Mouse (Mus musculus) ES-Bruce4 (cell line): ENCODE measurements around the gene Palm2.

Source experiments
- CTCF ChIP-seq: IDR thresholded peaks from one replicate; pipeline ENCODE4 v1.8.1; 2011; ENCODE audit warnings: low read depth, low read length
- POLR2A ChIP-seq: IDR thresholded peaks from one replicate; pipeline ENCODE4 v1.8.1; 2011; ENCODE audit warnings: low read length; ENCODE audit not compliant: insufficient read depth

DNA sequence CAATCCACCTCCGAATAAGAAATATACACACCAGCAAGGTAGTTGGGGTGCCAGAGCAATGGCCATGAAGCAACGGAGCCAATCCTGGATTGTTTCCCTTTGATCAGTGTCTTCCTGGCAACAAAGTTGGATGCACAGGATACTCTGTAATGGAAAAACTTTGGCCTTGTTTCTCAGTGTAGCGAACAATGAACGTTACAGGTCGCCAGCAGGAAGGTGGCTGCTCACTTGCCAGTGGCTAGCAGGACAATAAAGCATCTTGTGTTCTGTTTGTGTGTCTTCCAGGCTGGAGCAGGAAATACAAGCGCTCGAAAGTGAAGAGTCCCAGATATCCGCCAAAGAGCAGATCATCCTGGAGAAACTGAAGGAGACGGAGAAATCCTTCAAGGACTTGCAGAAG is 254.1 kb downstream of the Palm2 start:
- TF ChIP-seq CTCF (no peak), POLR2A (no peak)
